Mouse (Mus musculus) left cerebral cortex, adult 9 months (tissue): ENCODE results near the gene Mtif2.

Experiments
- DNase-seq, 2 experiments: peaks; one replicate each; pipeline ENCODE4 v3.0.0; 2022; ENCODE audit warnings: low spot score in 2 of 2

The Mtif2 gene

DNA sequence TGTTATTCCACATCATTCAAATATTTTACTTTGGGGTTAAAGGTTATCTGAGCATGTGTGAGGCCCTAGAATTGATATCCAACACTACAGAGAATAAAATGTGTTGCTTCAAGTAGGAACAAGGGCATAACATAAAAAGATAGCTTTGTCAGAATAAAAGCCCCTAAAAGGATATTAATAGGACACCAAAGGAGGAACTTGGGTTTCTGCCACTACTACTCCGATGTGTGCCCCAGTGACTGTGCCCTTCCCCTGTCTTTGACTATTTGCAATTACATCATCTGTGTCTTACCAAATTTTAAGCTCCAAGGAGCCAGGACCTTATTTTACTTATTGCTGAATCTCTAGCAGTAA is 23.2 kb downstream of the Mtif2 start:
- no peak for DNase-seq

DNA sequence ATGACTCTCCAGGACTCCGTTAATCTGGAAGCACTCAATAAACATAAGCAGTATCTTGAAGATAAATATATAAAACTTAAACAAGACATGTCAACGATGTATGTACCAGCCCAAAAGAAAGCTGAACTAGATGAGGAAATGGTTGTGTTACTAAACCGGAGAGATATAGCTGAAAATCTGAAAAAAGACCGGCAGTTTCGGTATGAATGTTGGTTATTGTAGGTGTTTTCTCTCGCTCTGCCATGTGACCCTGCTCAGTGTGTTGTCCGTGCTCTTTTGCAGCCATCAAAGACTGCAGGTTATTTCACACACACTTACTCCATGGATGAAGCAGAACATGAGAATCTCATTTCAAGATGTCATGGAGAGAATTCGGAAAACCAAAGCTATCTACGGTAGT is 34.2 kb downstream of the Mtif2 start:
- no peak for DNase-seq

- DNase-seq, result no peak
These were observed 34.8 kb downstream of the Mtif2 start for GRCm38 (mm10) chr11:29560990-29561389.

DNA sequence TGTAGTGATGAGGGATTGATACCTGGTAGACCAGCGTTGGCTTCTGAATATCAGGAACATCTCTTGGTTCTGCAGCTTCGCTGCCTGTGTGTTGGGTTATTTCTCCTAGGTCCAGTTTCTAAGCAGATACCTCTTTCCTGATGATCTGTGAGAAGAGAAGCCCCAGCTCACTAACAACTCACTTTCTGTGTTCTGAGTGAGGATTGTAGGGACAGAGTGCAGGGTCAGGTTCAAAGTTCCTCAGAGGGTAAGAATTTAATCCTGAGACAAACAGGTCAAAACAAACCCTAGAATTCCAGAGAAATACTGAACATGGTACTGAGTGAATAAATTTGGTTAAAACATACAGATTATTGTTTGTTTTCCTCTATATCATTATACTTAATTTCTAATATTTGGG is 37.2 kb downstream of the Mtif2 start:
- no peak for DNase-seq

GRCm38 (mm10) chr11:29571536-29571935 is 45.3 kb downstream of the Mtif2 start:
- DNase-seq, result no peak

- no peak for DNase-seq
These were observed 46.4 kb downstream of the Mtif2 start for GRCm38 (mm10) chr11:29572656-29573055.

GRCm38 (mm10) chr11:29579610-29580009 is 53.4 kb downstream of the Mtif2 start:
- DNase-seq, result no peak
